Mouse (Mus musculus): ENCODE results near the gene 1810010H24Rik.

DNA sequence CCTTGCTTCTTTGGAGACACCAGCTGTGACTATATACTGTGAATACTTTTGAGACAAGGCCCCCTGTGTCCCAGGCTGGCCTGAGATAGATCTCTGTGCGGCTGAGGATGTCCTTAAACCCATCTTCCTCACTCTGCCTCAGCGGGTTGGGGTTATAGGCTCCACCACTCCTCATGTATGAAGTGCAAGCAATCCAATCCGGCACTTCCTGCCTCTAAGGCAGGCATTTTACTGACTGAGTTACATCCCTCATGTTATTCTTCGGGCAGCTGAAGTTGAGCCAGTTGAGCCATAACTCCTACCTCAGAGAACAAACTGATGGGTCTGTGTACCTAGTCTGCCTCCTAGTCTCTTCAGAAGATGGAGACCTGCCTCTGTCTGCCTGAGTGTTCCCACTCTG lies 1.1 kb upstream of the 1810010H24Rik start:
- no peak for TF ChIP-seq CTCF (IDR thresholded peaks at IDR 0.05; ENCODE audit: borderline replicate concordance, extremely low read depth, insufficient read depth, insufficient read length)
- TF ChIP-seq POLR2A (IDR thresholded peaks at IDR 0.05; ENCODE audit: borderline replicate concordance, extremely low read depth, insufficient read depth, insufficient read length, poor library complexity, severe bottlenecking): no peak
